Mouse (Mus musculus): ENCODE data around the gene Nfia. TPM values are rescaled to one million over a fixed set of nuclear protein-coding genes. Genes with fewer than 3 reads are reported as not detected.

Nfia gene
- polyA plus RNA-seq, 1 experiment from 2014 or later: 15.9 TPM

- Histone ChIP-seq H3K36me3 (ENCODE audit: control insufficient read depth, insufficient read depth) (no peaks in the 10 kb centered on the region), H3K27ac (ENCODE audit: low read depth, low read length) (no peak overlapping the region)
These were observed 232.5 kb downstream of the Nfia start for GRCm38 (mm10) chr4:98004986-98005385.

GRCm38 (mm10) chr4:98008814-98009368, 236.4 kb downstream of the Nfia start:
- Histone ChIP-seq H3K4me3 (ENCODE audit: low read depth, low read length) (no peak overlapping the region), H3K4me2 (replicated peaks; ENCODE audit: low read depth) (no peak overlapping the region), H3K4me1 (replicated peaks; ENCODE audit: control insufficient read depth, insufficient read depth, low read length) (no peaks in the 10 kb centered on the region), H3K27me3 (replicated peaks; ENCODE audit: control insufficient read depth, insufficient read depth, low read length) (no peaks in the 10 kb centered on the region), H3K36me3 (ENCODE audit: control insufficient read depth, insufficient read depth) (no peaks in the 10 kb centered on the region), H3K27ac (ENCODE audit: low read depth, low read length) (no peak overlapping the region), H3K9me3 (ENCODE audit: control insufficient read depth) (no peaks in the 10 kb centered on the region), H3K9ac (ENCODE audit: low read depth, low read length) (no peak overlapping the region)
- TF ChIP-seq CTCF (IDR thresholded peaks at IDR 0.05; ENCODE audit: low read depth): no peak
- no peak for ATAC-seq
- 45% methylated on average over 4 of the region's 4 CpGs for whole genome bisulfite sequencing

More at GRCm38 (mm10) chr4:98004986-98005385, 232.5 kb downstream of the Nfia start:
- Histone ChIP-seq H3K9me3 (ENCODE audit: control insufficient read depth) (no peaks in the 10 kb centered on the region), H3K4me3 (ENCODE audit: low read depth, low read length) (no peak overlapping the region), H3K4me2 (replicated peaks; ENCODE audit: low read depth) (no peak overlapping the region), H3K4me1 (replicated peaks; ENCODE audit: control insufficient read depth, insufficient read depth, low read length) (0 out of 2 replicates have a peak, but pooled peaks cover 3% of the 10 kb centered on the region), H3K9ac (ENCODE audit: low read depth, low read length) (no peak overlapping the region), H3K27me3 (replicated peaks; ENCODE audit: control insufficient read depth, insufficient read depth, low read length) (no peaks in the 10 kb centered on the region)
- WGBS: 58% methylated on average over 6 of the region's 6 CpGs
- no peak for TF ChIP-seq CTCF (IDR thresholded peaks at IDR 0.05; ENCODE audit: low read depth)
- ATAC-seq: no peak

- WGBS: 91% methylated on average over 2 of the region's 2 CpGs
- no peak overlapping the region for H3K4me3 ChIP-seq (ENCODE audit: low read depth, low read length)
- TF ChIP-seq CTCF (IDR thresholded peaks at IDR 0.05; ENCODE audit: low read depth): no peak
- peaks cover 2% of the 10 kb centered on the region; the same call in 1 of the 2 replicates for H3K36me3 ChIP-seq (ENCODE audit: control insufficient read depth, insufficient read depth)
- no peaks in the 10 kb centered on the region for H3K9me3 ChIP-seq (ENCODE audit: control insufficient read depth)
- no peak overlapping the region for H3K4me2 ChIP-seq (replicated peaks; ENCODE audit: low read depth)
- H3K4me1 ChIP-seq (replicated peaks; ENCODE audit: control insufficient read depth, insufficient read depth, low read length): no peaks in the 10 kb centered on the region
- H3K9ac ChIP-seq (ENCODE audit: low read depth, low read length): no peak overlapping the region
- no peak for ATAC-seq
- H3K27me3 ChIP-seq (replicated peaks; ENCODE audit: control insufficient read depth, insufficient read depth, low read length): no peaks in the 10 kb centered on the region
- H3K27ac ChIP-seq (ENCODE audit: low read depth, low read length): no peak overlapping the region
These were observed 237.4 kb downstream of the Nfia start for GRCm38 (mm10) chr4:98009966-98010365.

- Histone ChIP-seq H3K36me3 (ENCODE audit: control insufficient read depth, insufficient read depth) (peaks cover 4% of the 10 kb centered on the region; the same call in 1 of the 2 replicates), H3K9ac (ENCODE audit: low read depth, low read length) (no peak overlapping the region), H3K27ac (ENCODE audit: low read depth, low read length) (no peak overlapping the region), H3K4me3 (ENCODE audit: low read depth, low read length) (no peak overlapping the region), H3K9me3 (ENCODE audit: control insufficient read depth) (no peaks in the 10 kb centered on the region), H3K27me3 (replicated peaks; ENCODE audit: control insufficient read depth, insufficient read depth, low read length) (no peaks in the 10 kb centered on the region), H3K4me1 (replicated peaks; ENCODE audit: control insufficient read depth, insufficient read depth, low read length) (no peaks in the 10 kb centered on the region), H3K4me2 (replicated peaks; ENCODE audit: low read depth) (no peak overlapping the region)
- WGBS: 89% methylated on average over 3 of the region's 3 CpGs
- no peak for ATAC-seq
- TF ChIP-seq CTCF (IDR thresholded peaks at IDR 0.05; ENCODE audit: low read depth): no peak
These were observed 247.3 kb downstream of the Nfia start for GRCm38 (mm10) chr4:98019811-98020210.

GRCm38 (mm10) chr4:98020836-98021235, 248.3 kb downstream of the Nfia start:
- Histone ChIP-seq H3K27ac (ENCODE audit: low read depth, low read length) (no peak overlapping the region), H3K36me3 (ENCODE audit: control insufficient read depth, insufficient read depth) (no peaks in the 10 kb centered on the region), H3K9ac (ENCODE audit: low read depth, low read length) (no peak overlapping the region), H3K4me3 (ENCODE audit: low read depth, low read length) (no peak overlapping the region), H3K4me1 (replicated peaks; ENCODE audit: control insufficient read depth, insufficient read depth, low read length) (no peaks in the 10 kb centered on the region), H3K9me3 (ENCODE audit: control insufficient read depth) (no peaks in the 10 kb centered on the region), H3K4me2 (replicated peaks; ENCODE audit: low read depth) (no peak overlapping the region), H3K27me3 (replicated peaks; ENCODE audit: control insufficient read depth, insufficient read depth, low read length) (no peaks in the 10 kb centered on the region)
- TF ChIP-seq CTCF (IDR thresholded peaks at IDR 0.05; ENCODE audit: low read depth): no peak
- WGBS: 81% methylated on average over 7 of the region's 7 CpGs
- ATAC-seq: no peak

GRCm38 (mm10) chr4:98023245-98023792, 250.8 kb downstream of the Nfia start:
- no peak for ATAC-seq
- no peaks in the 10 kb centered on the region for H3K27me3 ChIP-seq (replicated peaks; ENCODE audit: control insufficient read depth, insufficient read depth, low read length)
- H3K36me3 ChIP-seq (ENCODE audit: control insufficient read depth, insufficient read depth): no peaks in the 10 kb centered on the region
- no peaks in the 10 kb centered on the region for H3K9me3 ChIP-seq (ENCODE audit: control insufficient read depth)
- no peak overlapping the region for H3K4me2 ChIP-seq (replicated peaks; ENCODE audit: low read depth)
- WGBS: 86% methylated on average over 6 of the region's 6 CpGs
- H3K27ac ChIP-seq (ENCODE audit: low read depth, low read length): no peak overlapping the region
- no peaks in the 10 kb centered on the region for H3K4me1 ChIP-seq (replicated peaks; ENCODE audit: control insufficient read depth, insufficient read depth, low read length)
- no peak overlapping the region for H3K9ac ChIP-seq (ENCODE audit: low read depth, low read length)
- no peak overlapping the region for H3K4me3 ChIP-seq (ENCODE audit: low read depth, low read length)
- TF ChIP-seq CTCF (IDR thresholded peaks at IDR 0.05; ENCODE audit: low read depth): no peak

Data from intestine, postnatal 0 days (tissue).